Mouse (Mus musculus) embryo, embryonic 10 days (tissue): ENCODE measurements at regions not wholly inside any gene's neighbourhood (a gene's known extent, or its start where the extent isn't known, plus 50 kb on each side); places are given as distances from the start of the nearest gene placed in this dataset.
"Not testable (repeated sequence)": the region's sequence is repeated elsewhere in the genome, so short reads cannot be mapped to it uniquely, and the experiment has no call there.

Experiments
- DNase-seq: peaks from one replicate; pipeline ENCODE4 v3.0.0-alpha.2; 2015; ENCODE audit warnings: low spot score

DNA sequence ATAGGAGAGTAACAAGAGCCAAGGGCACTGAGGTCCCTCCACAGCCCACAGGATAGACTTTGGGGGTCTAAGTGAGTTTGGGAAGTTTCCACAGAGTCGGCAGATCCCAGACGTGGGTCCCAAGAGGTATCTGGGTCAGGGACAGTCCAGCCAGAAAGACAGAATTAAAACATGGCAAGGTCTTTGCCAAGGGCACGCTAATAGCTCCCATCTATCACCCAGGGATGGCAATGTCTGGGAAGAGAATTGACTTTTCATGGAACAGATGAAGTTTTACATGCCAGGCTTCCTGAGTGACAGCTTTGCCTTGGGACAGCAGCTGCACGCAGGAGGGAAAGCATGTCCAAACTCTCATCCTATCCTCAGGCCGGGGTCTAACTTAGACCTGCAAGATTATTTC, 563.5 kb downstream of the Gm10330 start:
- DNase-seq, result not testable (repeated sequence)

GRCm38 (mm10) chr12:23189546-23189945, 590.5 kb downstream of the Gm10330 start:
- peak; percentile 65 for DNase-seq

DNA sequence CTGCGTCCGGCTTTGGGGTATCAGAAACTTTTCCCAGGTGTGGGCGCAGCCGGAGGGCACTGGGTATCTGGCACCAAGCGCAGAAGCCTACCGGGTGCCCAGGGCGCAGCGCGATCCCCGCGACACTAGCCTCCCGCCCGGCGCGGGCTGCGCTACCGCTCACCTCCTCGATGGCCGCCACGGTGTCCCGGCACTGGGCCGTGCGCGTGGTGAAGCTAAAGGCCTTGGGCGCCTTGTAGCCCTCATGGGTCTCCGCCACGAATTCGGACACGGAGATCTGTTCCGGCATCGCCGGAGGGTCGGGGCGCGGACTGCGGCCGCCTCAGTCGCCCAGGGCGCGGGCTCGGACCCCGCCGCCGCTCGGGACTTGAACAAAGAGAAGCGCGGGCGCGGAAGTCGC, 591.0 kb downstream of the Gm10330 start:
- DNase-seq, result peak; percentile 2
